ENCODE assay signal across 23 mouse cellular contexts in genomic region chr4:95909689-95910654, GRCm38 (mm10). TPM values are rescaled to one million over a fixed set of nuclear protein-coding genes. Genes with fewer than 3 reads are reported as not detected.
A peak's percentile ranks its signal among the peaks of the same experiment; 100 is the strongest.
DNase-seq lines count a peak whose midpoint lies in the region; ATAC-seq lines count a peak whose summit lies in the region.
"Had no signal": no experiment of that assay in that cellular context is flagged by ENCODE, and none has a peak within 500 bp of the region (broad histone marks: within the 10 kb centered on the region; RNA-seq: fewer than 3 reads in every experiment).

No protein-coding gene starts in this region.

- no peak overlapping the region for H3K27ac ChIP-seq in lung, embryonic 16.5 days (ENCODE audit: low read length)
- H3K27ac ChIP-seq in embryonic facial prominence, embryonic 10.5 days (replicated peaks): peak overlapping the region; percentile 40
- H3K27ac ChIP-seq: forebrain, embryonic 10.5 days; gastrocnemius, adult 2 months; heart, embryonic 13.5 days; hindbrain, embryonic 12.5 days had no signal

- whole genome bisulfite sequencing in lung, embryonic 16.5 days: 30% methylated on average over 2 of the region's 2 CpGs
- WGBS in embryonic facial prominence, embryonic 10.5 days: 53% methylated on average over 2 of the region's 2 CpGs

- H3K27me3 ChIP-seq in lung, embryonic 16.5 days (ENCODE audit: control insufficient read depth, insufficient read depth, low read depth, low read length): no peaks in the 10 kb centered on the region
- H3K27me3 ChIP-seq in embryonic facial prominence, embryonic 10.5 days (replicated peaks; ENCODE audit: low read depth, poor library complexity, severe bottlenecking): no peaks in the 10 kb centered on the region
- H3K27me3 ChIP-seq: heart, embryonic 13.5 days; hindbrain, embryonic 12.5 days; Patski had no signal

- no peak overlapping the region for H3K9ac ChIP-seq in lung, embryonic 16.5 days (ENCODE audit: low read length)
- H3K9ac ChIP-seq: heart, embryonic 13.5 days; hindbrain, embryonic 12.5 days had no signal

- H3K4me3 ChIP-seq in lung, embryonic 16.5 days (ENCODE audit: low read length): no peak overlapping the region
- H3K4me3 ChIP-seq in embryonic facial prominence, embryonic 10.5 days: no peak overlapping the region
- H3K4me3 ChIP-seq: erythroblast, embryonic 14.5 days; forebrain, embryonic 10.5 days; gastrocnemius, adult 2 months; heart, embryonic 13.5 days; hindbrain, embryonic 12.5 days had no signal

- peak; percentile 36 for DNase-seq in embryo, embryonic 10 days (ENCODE audit: low spot score)
- DNase-seq in embryo, embryonic 11 days: no peak
- DNase-seq in lung, postnatal 36 days: no peak
- DNase-seq in embryonic facial prominence, embryonic 10.5 days (ENCODE audit: low spot score): peak; percentile 41
- DNase-seq in yolk sac, embryonic 10.5 days (ENCODE audit: low spot score): peak; percentile 62
- no peak for DNase-seq in spleen, adult 18-20 months
- DNase-seq in cerebellum, postnatal 10 days: no peak
- DNase-seq: adrenal gland, postnatal 25 days; cerebellum, adult 18-20 months; cerebellum, postnatal 25 days; gastrocnemius, adult 2 months; gastrocnemius, postnatal 25 days; heart, postnatal 4 days had no signal

- no peak overlapping the region for H3K4me2 ChIP-seq in lung, embryonic 16.5 days (ENCODE audit: low read depth, low read length)
- H3K4me2 ChIP-seq: heart, embryonic 13.5 days; hindbrain, embryonic 12.5 days had no signal

- peak; percentile 61 for ATAC-seq in lung, embryonic 16.5 days (ENCODE audit: low read depth)
- ATAC-seq: activated CD4-positive, CD25-positive, alpha-beta regulatory T cell, adult 4 months; forebrain, embryonic 14.5 days; hindbrain, embryonic 16.5 days; inflammation-experienced regulatory T-cells, adult 6 months; Patski had no signal

- 0 out of 2 replicates have a peak, but pooled peaks cover 2% of the 10 kb centered on the region for H3K4me1 ChIP-seq in lung, embryonic 16.5 days (replicated peaks; ENCODE audit: control insufficient read depth, insufficient read depth, low read length)
- H3K4me1 ChIP-seq in embryonic facial prominence, embryonic 10.5 days: peaks cover 21% of the 10 kb centered on the region
- H3K4me1 ChIP-seq: forebrain, embryonic 10.5 days; heart, embryonic 13.5 days; hindbrain, embryonic 12.5 days had no signal

- H3K36me3 ChIP-seq in lung, embryonic 16.5 days (ENCODE audit: control insufficient read depth, insufficient read depth, low read length): no peaks in the 10 kb centered on the region
- H3K36me3 ChIP-seq in embryonic facial prominence, embryonic 10.5 days (replicated peaks): no peaks in the 10 kb centered on the region
- H3K36me3 ChIP-seq: forebrain, embryonic 10.5 days; heart, embryonic 13.5 days; hindbrain, embryonic 12.5 days had no signal

- H3K9me3 ChIP-seq in lung, embryonic 16.5 days (ENCODE audit: control insufficient read depth, low read length): no peaks in the 10 kb centered on the region
- no peaks in the 10 kb centered on the region for H3K9me3 ChIP-seq in embryonic facial prominence, embryonic 10.5 days
- H3K9me3 ChIP-seq: forebrain, embryonic 10.5 days; heart, embryonic 13.5 days; hindbrain, embryonic 12.5 days had no signal

RNA-seq across cellular contexts. Expression of gene Hook1, which starts 57.1 kb away (rescaled TPM):
- polyA plus RNA-seq in lung, embryonic 16.5 days (2015; fragmentation: Nextera tagmentation; extraction: Ambion mirVana): 15.9 and 16.6 TPM in 2 replicates
- 15.6 and 18.1 TPM in 2 replicates for polyA plus RNA-seq in embryonic facial prominence, embryonic 10.5 days (2016; fragmentation: Nextera tagmentation; extraction: Ambion mirVana)
- polyA plus RNA-seq: erythroblast, embryonic 14.5 days had no signal

Comparison
In these comparisons a context has a peak if more than half of its experiments do, and no peak if none do; other contexts are left out.
1. DNase-seq: peak in embryo, embryonic 10 days (single experiment), embryonic facial prominence, embryonic 10.5 days (single experiment) and yolk sac, embryonic 10.5 days (single experiment); none in embryo, embryonic 11 days (single experiment), lung, postnatal 36 days (single experiment), spleen, adult 18-20 months (0 of 2) and cerebellum, postnatal 10 days (0 of 2).